Mouse (Mus musculus): ENCODE measurements around the gene Ell.
A peak's percentile ranks its signal among the peaks of the same experiment; 100 is the strongest.

Gene Ell

DNA sequence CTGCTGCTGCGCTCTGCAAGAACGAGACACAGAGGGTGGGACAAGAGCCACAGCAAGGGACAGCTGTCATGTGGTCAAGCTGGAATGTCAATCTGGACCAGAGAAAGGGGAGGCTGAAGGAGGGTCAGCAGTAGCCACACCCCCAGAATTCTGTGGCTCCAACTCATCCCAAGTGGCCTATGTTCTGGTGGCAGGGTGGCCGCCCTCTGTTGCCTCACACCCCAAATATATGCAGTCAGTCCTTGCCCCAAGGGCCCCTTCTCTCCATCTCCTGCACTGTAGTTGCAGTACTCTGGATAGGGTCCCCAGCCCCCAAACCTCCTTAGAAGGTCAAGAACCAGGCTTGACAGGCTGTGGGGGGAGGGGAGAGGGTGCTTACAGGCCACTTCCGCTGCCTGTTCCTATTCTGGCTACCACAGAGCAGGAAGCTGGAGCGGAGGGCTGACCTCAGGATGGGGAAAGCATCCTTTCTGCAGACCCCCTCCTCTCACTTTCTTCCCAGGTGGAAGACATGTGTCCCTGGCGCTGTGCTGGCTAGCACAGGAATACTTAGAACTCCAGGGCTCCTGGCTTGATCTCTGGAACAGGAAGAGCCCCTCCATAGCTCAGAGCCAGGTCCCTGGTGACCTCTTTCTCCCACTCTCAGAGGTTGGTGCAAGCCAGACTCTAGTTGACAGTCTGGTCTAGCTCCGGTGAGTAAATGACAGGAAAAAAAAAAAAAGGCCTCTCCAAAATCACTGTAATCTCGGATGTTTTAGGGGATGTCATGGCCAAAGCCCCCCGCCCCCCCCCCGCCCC lies 61.4 kb downstream of the Ell start:
- peak; percentile 59 for DNase-seq

GRCm38 (mm10) chr8:70601271-70601649 lies 62.0 kb downstream of the Ell start:
- DNase-seq: peak; percentile 85

DNA sequence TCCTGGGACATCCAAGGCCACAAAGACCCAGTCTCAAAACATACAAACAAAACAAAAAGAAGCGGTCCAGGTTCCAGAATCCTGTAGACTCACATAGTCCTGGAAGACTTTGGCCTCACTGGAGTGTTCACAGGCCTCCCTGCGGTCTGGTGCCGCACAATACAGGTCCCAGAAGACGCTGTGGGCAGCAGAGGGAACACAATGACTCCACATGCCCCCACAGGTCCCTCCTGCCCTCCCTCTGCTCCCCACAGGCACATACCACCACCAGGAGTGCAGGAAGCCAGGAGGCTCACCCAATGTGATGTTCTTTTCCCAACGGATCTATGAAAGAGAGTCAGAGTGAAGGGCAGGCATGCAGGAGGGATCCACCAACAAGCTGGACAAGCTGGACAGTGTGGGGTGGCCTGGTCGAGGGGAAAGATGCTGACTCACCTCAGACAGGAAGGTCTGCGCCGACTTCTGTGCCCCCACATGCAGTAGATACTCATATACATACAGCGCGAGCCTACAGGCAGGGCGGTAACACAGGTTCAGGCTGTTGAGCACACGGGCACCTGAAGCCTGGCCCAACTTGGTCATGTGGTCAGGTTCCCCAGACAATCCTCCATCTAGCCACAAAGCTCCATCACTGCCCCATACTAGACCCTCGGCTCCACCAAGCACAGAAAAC lies 63.0 kb downstream of the Ell start:
- DNase-seq: no peak

DNA sequence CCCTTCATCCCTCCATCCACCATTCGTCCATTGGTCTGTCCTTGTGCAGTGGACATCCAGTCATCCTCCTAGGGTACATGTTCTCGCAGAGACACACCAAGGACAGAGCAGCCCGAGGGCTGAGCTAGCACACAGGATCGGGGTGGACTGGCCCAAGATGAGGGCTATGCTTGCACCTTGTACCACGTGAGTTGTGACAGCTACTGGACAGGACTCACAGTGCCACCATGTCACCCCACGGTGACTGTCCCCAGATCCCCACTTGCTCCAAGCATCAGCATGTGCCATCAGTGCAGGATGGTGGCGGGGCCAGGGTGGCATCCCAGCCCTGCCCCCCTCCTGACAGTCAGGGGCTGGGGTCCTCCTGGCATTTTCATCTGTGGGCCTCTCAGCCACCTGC lies 65.3 kb downstream of the Ell start:
- DNase-seq: no peak

- no peak for DNase-seq
These were observed 66.9 kb downstream of the Ell start for GRCm38 (mm10) chr8:70605871-70606779.

DNA sequence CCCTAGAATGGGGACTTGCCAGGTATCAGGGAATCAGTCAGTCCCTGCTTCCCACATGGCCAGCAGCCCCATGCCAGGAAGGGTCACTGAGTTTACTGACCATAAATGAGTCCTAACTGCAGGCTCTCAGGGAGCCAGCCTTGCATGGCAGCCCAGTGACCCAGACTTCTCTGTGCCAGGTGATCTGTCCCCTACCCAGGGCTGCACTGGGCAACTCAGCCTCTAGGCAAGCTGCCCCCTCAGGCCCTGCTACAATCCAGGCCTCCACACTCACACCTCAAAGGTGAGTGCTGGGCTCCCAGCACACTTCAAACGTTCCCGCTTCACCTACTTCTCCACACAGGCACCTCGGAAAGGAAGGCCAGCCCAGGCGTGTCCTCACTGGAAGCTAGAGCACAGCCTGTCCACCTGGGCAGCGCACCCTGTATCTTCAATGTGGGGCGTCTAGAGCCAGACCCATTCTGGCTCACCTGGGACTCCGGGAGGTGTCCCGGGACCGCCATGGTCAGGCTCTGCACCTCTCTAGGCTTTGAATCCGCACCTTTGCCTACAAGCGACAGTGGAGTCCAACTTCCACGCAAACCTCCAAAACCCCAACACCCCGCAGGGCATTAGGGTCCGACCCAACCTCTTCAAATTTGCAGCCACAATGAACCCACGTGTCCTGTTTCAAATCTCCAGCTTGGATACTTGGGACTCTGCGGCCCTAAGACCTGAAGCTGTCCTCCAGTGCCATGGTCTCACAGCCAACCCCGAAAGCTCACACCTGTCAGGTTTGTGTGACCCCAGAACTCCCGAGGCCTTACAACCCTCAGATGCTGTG lies 67.7 kb downstream of the Ell start:
- DNase-seq: no peak

DNA sequence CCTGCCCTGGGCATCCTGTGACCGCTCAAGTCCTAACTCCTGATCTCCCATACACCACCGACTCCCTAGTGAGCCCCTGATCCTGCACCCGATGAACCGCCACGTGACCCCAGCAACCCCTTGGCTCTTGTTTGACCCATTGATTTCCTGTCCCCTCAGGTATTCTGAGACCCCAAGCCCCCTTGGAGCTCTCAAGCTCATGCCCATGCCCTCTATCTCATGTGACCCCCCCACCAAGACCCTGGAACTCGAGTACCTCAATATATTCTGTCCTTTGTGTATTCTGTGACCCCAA lies 68.3 kb downstream of the Ell start:
- DNase-seq: no peak

GRCm38 (mm10) chr8:70607898-70608748 lies 68.9 kb downstream of the Ell start:
- peak; percentile 54 for DNase-seq

DNA sequence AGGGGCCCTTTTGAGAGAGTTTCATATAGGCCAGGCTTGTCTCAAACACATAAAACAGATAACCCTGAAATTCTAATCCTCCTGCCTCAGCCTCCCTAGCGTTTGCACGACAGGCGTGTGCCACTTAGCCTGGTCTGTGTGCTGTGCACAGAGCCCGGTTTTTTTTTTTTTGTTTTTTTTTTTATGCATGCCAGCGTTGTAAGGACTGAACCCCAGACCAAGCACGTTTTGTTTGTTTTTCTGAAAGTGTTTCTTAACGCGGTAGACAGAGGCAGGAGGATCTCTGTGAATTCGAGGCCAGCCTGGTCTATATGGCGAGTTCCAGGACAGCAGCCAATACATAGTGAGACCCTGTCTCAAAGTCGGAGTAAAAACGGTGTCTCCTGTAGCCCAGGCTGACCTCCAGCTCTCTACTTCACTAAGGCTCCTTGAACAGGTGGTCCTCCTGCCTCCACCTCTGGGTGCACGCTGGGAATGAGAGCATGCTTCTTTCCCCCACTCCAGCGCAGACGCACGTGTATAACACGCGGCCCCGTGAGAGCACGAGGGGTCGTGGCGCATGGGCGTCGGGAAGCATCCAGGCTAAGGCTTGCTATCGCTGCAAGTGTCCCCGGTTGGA lies 69.6 kb downstream of the Ell start, which contains the start of gene Ssbp4:
Gene Ssbp4 (minus strand): TSS at position 124 of the 619 bp plus-strand sequence.
- no peak for DNase-seq

DNA sequence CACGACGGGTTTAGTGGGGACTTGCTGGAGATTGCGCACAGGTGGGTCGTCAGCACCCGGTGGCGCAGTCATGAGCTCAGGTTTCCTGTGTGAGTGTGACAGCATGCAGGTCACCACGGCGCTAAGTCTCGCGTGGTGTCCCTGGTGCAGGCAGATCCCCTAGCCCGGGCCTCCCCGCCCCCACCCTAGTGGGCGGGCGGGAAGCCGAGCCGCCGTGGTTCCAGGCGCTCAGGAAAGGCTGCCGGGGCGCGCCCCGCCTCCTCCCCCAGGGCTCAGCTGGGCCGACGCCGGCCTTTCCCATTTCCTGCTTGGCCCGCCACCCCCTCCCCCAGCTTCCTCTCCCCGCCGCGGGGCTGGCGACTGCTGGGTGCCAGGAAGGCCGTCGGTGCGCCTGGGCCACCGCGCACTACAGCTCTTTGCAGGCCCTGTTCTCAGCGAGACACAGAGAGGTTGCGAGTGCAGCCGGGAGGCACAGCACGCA lies 70.2 kb downstream of the Ell start:
- peak; percentile 90 for DNase-seq

DNA sequence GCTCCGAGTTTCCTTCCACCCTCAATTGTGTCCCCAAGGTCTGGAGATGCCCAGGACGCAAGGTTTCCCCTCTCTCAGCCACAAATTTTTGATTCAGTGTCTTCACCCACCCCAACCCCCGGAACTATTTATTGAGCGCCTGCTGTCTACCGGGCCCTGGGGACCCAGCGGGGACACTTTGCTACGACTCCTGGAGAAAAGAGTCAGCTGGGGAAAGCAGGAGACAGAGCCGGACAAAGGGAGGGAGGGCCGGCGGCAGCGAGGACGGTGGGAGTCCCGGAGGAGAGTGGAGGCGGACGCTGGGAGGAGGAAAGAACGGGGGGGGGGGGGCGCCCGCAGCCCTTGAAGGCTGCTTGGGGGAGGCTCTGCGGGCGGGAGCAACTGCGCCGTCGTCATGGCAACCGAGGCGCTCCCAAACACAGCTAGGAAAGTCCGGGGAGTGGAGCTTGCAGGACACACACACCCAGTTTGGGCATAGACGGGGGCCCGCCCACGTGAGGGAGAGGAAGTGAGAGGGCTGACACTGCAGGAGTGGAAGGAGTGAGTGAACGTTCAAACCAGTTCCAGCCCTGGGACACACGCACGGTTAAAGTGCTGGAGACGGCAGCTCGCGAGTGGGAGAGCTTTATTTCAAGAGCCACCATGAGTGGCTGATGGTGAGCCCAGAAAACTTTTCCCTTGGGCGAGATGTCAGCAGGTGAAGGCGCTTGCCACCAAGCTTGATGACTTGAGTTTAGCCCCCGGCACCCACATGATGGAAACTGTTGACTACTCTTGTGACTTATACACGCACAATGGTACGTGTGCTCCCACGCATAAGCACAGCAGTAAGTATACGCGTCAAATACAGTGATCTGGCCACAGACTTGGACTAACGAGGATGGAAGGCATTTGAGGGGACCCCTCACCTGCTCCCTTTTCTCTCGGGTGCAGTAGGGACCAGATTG lies 70.9 kb downstream of the Ell start:
- DNase-seq: peak; percentile 92

GRCm38 (mm10) chr8:70610796-70611771 lies 71.8 kb downstream of the Ell start:
- DNase-seq: peak; percentile 93

- peak; percentile 94 for DNase-seq
These were observed 72.6 kb downstream of the Ell start for GRCm38 (mm10) chr8:70611849-70612248.

DNA sequence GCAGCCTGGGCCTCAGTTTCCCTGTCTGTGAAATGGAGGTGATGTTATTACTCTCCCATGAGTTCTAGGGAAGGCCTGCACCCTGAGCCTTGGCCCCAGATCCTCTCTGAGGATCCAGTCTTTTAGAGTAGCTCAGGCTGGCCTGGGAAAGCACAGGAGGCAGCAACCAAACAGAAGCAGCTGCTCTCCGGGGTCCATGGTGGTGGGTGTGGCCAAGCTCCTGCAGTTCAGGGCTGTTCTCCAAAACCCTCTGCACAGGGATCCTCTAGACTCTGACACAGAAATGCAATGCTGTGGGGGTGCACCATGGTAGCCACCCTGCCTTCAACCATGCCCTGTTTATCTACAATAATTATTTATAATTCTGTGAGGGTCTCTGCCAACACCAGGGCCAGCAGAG lies 74.5 kb downstream of the Ell start:
- no peak for DNase-seq

DNA sequence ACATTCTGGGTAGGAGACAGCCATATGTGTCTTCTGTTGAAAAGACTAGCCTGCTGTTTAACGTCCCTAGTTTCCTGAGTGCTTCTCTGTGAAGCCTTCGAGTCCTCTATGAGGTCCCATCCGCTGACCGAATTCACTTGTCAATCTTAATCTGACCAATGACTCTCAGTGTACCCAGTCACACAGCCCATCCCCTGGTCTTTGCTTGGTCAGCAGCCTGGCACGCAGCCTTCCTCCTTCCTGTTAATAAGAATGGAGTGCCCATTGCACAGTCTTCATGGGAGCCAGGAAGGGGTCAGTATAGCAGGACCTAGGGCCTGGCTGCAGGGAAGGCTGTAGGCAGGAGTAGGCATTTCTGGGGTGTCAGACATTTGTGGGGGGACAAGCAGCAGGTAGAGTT lies 75.2 kb downstream of the Ell start:
- no peak for DNase-seq

- no peak for DNase-seq
These were observed 76.0 kb downstream of the Ell start for GRCm38 (mm10) chr8:70615281-70615680.

DNA sequence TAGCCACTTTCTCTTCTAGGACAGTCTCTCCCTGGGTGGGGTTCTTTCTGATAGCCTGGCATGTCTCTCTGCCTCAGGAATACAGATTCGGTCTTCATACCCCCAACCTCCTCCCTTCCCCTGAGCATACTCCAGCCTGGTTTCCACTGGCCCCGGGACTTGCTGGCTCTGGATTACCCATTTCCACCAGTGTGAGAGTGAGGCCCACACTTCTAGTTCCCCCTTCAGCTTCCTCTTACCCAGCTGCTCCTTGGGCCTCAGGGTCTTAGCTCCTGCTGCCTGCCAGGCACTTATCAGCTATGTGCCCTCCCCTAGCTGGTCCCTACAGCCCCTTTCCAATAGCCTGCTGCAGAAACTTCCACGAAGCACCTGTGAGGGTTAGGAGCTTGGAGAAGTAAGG lies 76.6 kb downstream of the Ell start, which contains the start of gene Lrrc25:
Gene Lrrc25 (plus strand): TSS at position 262 of the 400 bp plus-strand sequence.
- DNase-seq: no peak

DNA sequence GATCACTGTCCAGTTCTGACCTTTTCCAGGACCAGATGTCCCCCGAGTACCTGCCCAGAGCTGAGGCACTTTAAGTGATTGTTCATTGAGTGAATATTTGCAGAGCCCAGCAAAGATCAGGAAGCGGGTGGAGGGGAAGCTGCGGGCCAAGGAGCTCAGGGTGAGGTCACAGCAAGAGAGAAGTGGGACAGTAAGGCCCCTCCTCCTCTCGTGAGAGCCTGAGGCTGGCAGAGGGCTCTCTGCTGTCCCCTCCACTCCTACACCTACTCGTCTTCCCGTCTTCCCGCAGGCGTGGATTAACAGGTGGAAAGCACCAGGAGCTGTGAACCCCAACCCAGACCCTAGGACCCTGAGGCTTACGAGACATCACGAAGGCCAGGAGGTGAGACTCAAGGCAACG lies 77.4 kb downstream of the Ell start:
- DNase-seq: no peak

- no peak for DNase-seq
These were observed 78.7 kb downstream of the Ell start for GRCm38 (mm10) chr8:70617985-70618384.
